Comparison of ENCODE assay signal across 10 mouse cellular contexts in the genomic region with DNA sequence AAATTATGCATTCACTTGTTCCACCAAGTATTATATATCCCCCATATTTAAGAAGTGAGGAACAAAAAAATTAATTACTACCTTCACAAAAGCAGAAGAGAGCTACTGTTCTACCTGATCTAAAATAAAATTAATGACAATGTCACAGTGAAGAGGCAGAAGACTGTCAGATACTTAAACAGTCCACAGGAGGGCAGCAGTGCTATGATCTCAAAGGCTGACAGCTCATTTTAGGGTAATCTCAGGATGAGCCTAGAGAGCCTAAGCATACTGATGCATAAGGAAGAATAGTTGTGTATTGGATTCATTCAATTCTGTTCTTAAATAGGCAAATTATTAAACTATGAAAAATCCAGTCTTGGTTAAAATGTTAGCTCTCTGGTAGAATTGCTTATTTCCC. TPM values are rescaled to one million over a fixed set of nuclear protein-coding genes. Genes with fewer than 3 reads are reported as not detected.
A peak's percentile ranks its signal among the peaks of the same experiment; 100 is the strongest.
DNase-seq lines count a peak whose midpoint lies in the region; ATAC-seq and TF ChIP-seq lines count a peak whose summit lies in the region.
"Had no signal": no experiment of that assay in that cellular context is flagged by ENCODE, and none has a peak within 500 bp of the region (broad histone marks: within the 10 kb centered on the region; RNA-seq: fewer than 3 reads in every experiment).

No protein-coding gene starts in this region.

- no peaks in the 10 kb centered on the region for H3K9me3 ChIP-seq in kidney, embryonic 14.5 days (ENCODE audit: control insufficient read depth, low read length)
- H3K9me3 ChIP-seq in ES-E14 (ENCODE audit: control insufficient read depth, insufficient read depth, low read depth, low read length) = no peaks in the 10 kb centered on the region
- H3K9me3 ChIP-seq in liver, embryonic 13.5 days (replicated peaks) = no peaks in the 10 kb centered on the region
- H3K9me3 ChIP-seq: embryonic facial prominence, embryonic 15.5 days had no signal

- H3K4me3 ChIP-seq in kidney, embryonic 14.5 days (ENCODE audit: low read length) = no peak overlapping the region
- H3K4me3 ChIP-seq in ES-E14 (ENCODE audit: insufficient read depth in 1 of 2, low read depth in 1 of 2, low read length in 2 of 2, poor library complexity in 1 of 2, severe bottlenecking in 1 of 2) = no peak overlapping the region
- no peak overlapping the region for H3K4me3 ChIP-seq in liver, embryonic 13.5 days (replicated peaks)
- H3K4me3 ChIP-seq: embryonic facial prominence, embryonic 15.5 days had no signal

- no peak overlapping the region for H3K27ac ChIP-seq in kidney, embryonic 14.5 days (ENCODE audit: low read depth, low read length)
- H3K27ac ChIP-seq in ES-E14 (ENCODE audit: insufficient read depth, low read depth, low read length, poor library complexity, severe bottlenecking) = no peak overlapping the region
- no peak overlapping the region for H3K27ac ChIP-seq in liver, embryonic 13.5 days
- H3K27ac ChIP-seq: embryonic facial prominence, embryonic 15.5 days; macrophage had no signal

- in situ Hi-C loops in ES-E14 (cut with MboI; ENCODE audit: low sequenced_read_pairs in 2 of 2, unreplicated experiment in 2 of 2) = no loop called here

- no peak overlapping the region for H3K9ac ChIP-seq in kidney, embryonic 14.5 days (ENCODE audit: low read depth, low read length)
- H3K9ac ChIP-seq in ES-E14 (ENCODE audit: insufficient read depth, low read depth, low read length, poor library complexity, severe bottlenecking) = no peak overlapping the region
- H3K9ac ChIP-seq in liver, embryonic 13.5 days = no peak overlapping the region
- H3K9ac ChIP-seq: embryonic facial prominence, embryonic 15.5 days had no signal

- intact Hi-C loops in gastrocnemius, postnatal 14 days (cut with DNase I; ENCODE audit: low total_unique reads) = no loop called here

- H3K27me3 ChIP-seq in kidney, embryonic 14.5 days (ENCODE audit: control insufficient read depth, insufficient read depth, low read length) = no peaks in the 10 kb centered on the region
- no peaks in the 10 kb centered on the region for H3K27me3 ChIP-seq in liver, embryonic 13.5 days
- H3K27me3 ChIP-seq: embryonic facial prominence, embryonic 15.5 days had no signal

- ATAC-seq in kidney, embryonic 14.5 days (ENCODE audit: low FRiP score, low TSS enrichment) = 0 out of 2 replicates have a peak, but pooled peaks have one; percentile 52
- peak; percentile 86 for ATAC-seq in granulocyte monocyte progenitor cell, adult 5-6 weeks (replicated peaks; ENCODE audit: poor library complexity, severe bottlenecking)
- peak; percentile 64; the same call in 1 of the 2 replicates for ATAC-seq in liver, embryonic 13.5 days (ENCODE audit: low read depth)

- H3K4me2 ChIP-seq in kidney, embryonic 14.5 days (replicated peaks; ENCODE audit: low read depth, low read length) = no peak overlapping the region
- no peak overlapping the region for H3K4me2 ChIP-seq in liver, embryonic 13.5 days
- H3K4me2 ChIP-seq: embryonic facial prominence, embryonic 15.5 days had no signal

- DNase-seq in kidney, adult 11 months = no peak
- DNase-seq in ES-E14 (ENCODE audit: low read depth, low spot score) = peak; percentile 35
- DNase-seq in c-Kit-positive CD71-positive TER-119-positive erythroid progenitor cells, embryonic 14.5 days (ENCODE audit: low spot score) = peak; percentile 64
- peak; percentile 10 for DNase-seq in liver, embryonic 13.5 days
- DNase-seq in retina, adult 2 months (ENCODE audit: low read depth, low spot score) = peak; percentile 67
- no peak for DNase-seq in gastrocnemius, postnatal 14 days

- no peaks in the 10 kb centered on the region for H3K36me3 ChIP-seq in kidney, embryonic 14.5 days (ENCODE audit: control insufficient read depth, insufficient read depth, low read length)
- H3K36me3 ChIP-seq in ES-E14 (ENCODE audit: control insufficient read depth, insufficient read depth, low read length, poor library complexity, severe bottlenecking) = no peaks in the 10 kb centered on the region
- no peaks in the 10 kb centered on the region for H3K36me3 ChIP-seq in liver, embryonic 13.5 days
- H3K36me3 ChIP-seq: embryonic facial prominence, embryonic 15.5 days had no signal

- no peaks in the 10 kb centered on the region for H3K4me1 ChIP-seq in kidney, embryonic 14.5 days (ENCODE audit: control insufficient read depth, insufficient read depth, low read length)
- no peaks in the 10 kb centered on the region for H3K4me1 ChIP-seq in ES-E14 (ENCODE audit: control insufficient read depth in 2 of 2, insufficient read depth in 2 of 2, low read length in 2 of 2, poor library complexity in 1 of 2)
- H3K4me1 ChIP-seq in liver, embryonic 13.5 days (replicated peaks) = no peaks in the 10 kb centered on the region
- H3K4me1 ChIP-seq: embryonic facial prominence, embryonic 15.5 days had no signal

TF ChIP-seq in ES-E14, 5 proteins besides CTCF, POLR2A, EP300 and RAD21:
- peak; percentile 60; the same call in 1 of the 2 replicates for TF ChIP-seq ZC3H11A (IDR thresholded peaks at IDR 0.05; ENCODE audit: borderline replicate concordance, low read depth, low read length)
- no peak for TF ChIP-seq MAFK (IDR thresholded peaks at IDR 0.05; ENCODE audit: insufficient read depth, low read depth, low read length)

RNA-seq across cellular contexts. Expression of a gene that starts 51.6 kb away (rescaled TPM):
- polyA plus RNA-seq in kidney, embryonic 14.5 days (2014; fragmentation: Nextera tagmentation; extraction: Ambion mirVana) = 0.94 and 1.4 TPM in 2 replicates
- 0.11 and 0.40 TPM in 2 replicates for total RNA-seq in ES-E14 (2012; rRNA removed)
- total RNA-seq in granulocyte monocyte progenitor cell, adult 5-6 weeks (2014; fragmentation: Nextera tagmentation) = 0.66 and 1.6 TPM in 2 replicates
- total RNA-seq in granulocyte monocyte progenitor cell, adult 5-6 weeks (2017) = 0.88 and 0.95 TPM in 2 replicates
- polyA plus RNA-seq in liver, embryonic 13.5 days (2015; fragmentation: Nextera tagmentation; extraction: Ambion mirVana) = 0.76 and 0.94 TPM in 2 replicates
- total RNA-seq in gastrocnemius, postnatal 14 days (2021) = 1 to 10 TPM; 1.0 to 1.4 TPM

Comparison
In these comparisons a context has a peak if more than half of its experiments do, and no peak if none do; other contexts are left out.
1. DNase-seq: peak in ES-E14 (single experiment), c-Kit-positive CD71-positive TER-119-positive erythroid progenitor cells, embryonic 14.5 days (single experiment), liver, embryonic 13.5 days (single experiment) and retina, adult 2 months (single experiment); none in kidney, adult 11 months (single experiment) and gastrocnemius, postnatal 14 days (single experiment).
2. Peak in every context shown above with its lines, with median percentiles within 50 percentile points of each other: ATAC-seq.